Mouse (Mus musculus) lung, postnatal 0 days (tissue): ENCODE results near the gene Srebf1.

Experiments used
- CTCF ChIP-seq: IDR thresholded peaks from 2 replicates; pipeline ENCODE4 v1.5.1; 2016; ENCODE audit warnings: antibody characterized with exemption, mild to moderate bottlenecking
- EP300 ChIP-seq: IDR thresholded peaks from 2 replicates; pipeline ENCODE4 v1.6.1; 2016; ENCODE audit warnings: antibody characterized with exemption, mild to moderate bottlenecking, control low read depth

DNA sequence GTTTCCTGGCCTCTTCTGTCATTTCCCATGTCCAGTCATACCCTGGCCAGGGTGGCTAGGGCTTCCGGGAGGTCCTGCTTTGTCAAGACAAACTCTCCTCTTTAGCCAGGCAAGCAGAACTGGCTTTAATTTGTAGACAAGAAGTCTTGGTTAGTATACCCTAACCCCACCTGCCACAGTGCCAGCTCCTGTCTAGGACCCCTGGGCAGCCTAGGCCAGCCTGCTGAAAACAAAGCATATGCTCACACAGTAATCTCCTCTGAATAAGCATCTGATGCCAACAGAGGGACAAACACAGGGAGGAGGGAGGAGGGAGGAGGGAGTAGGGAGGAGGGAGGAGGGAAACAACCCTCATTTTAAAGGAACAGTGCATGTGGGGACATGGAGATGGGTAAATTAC, 42.3 kb upstream of the Srebf1 start:
- TF ChIP-seq CTCF (no peak), EP300 (no peak)
